Mouse (Mus musculus) stomach, embryonic 14.5 days (tissue): ENCODE measurements at regions not wholly inside any gene's neighbourhood (a gene's known extent, or its start where the extent isn't known, plus 50 kb on each side); places are given as distances from the start of the nearest gene placed in this dataset.

Experiments
- ATAC-seq: fragments of 200-750 bp; cut with Nextera tagmentation; 2 replicates; pipeline ENCODE4 v1.8.0; 2017; ENCODE audit warnings: low read depth, moderate TSS enrichment; ENCODE audit not compliant: insufficient number of reproducible peaks, insufficient read depth, low FRiP score
- H3K27ac ChIP-seq: fragments of 300-500 bp; sonication (generic); 2 replicates; pipeline ENCODE4 v1.5.1; 2014; ENCODE audit warnings: mild to moderate bottlenecking, low read length, moderate library complexity, mixed read lengths
- H3K27me3 ChIP-seq: fragments of 300-500 bp; sonication (generic); 2 replicates; pipeline ENCODE4 v1.6.1; 2014; ENCODE audit warnings: low read length, control low read depth, mixed read lengths; ENCODE audit not compliant: control insufficient read depth, insufficient read depth
- H3K36me3 ChIP-seq: fragments of 300-500 bp; sonication (generic); 2 replicates; pipeline ENCODE4 v1.6.1; 2014; ENCODE audit warnings: mild to moderate bottlenecking, control low read depth, low read length, moderate library complexity, mixed read lengths; ENCODE audit not compliant: control insufficient read depth, insufficient read depth
- H3K4me1 ChIP-seq: fragments of 300-500 bp; sonication (generic); 2 replicates; pipeline ENCODE4 v1.6.1; 2014; ENCODE audit warnings: low read length, control low read depth, mixed read lengths; ENCODE audit not compliant: control insufficient read depth, insufficient read depth
- H3K4me2 ChIP-seq: fragments of 300-500 bp; sonication (generic); replicated peaks from 2 replicates; pipeline ENCODE4 v1.6.1; 2014; ENCODE audit warnings: low read depth, low read length, control low read depth
- H3K4me3 ChIP-seq: fragments of 300-500 bp; sonication (generic); 2 replicates; pipeline ENCODE4 v1.5.1; 2014; ENCODE audit warnings: low read depth, low read length, control low read depth
- H3K9ac ChIP-seq: fragments of 300-500 bp; sonication (generic); replicated peaks from 2 replicates; pipeline ENCODE4 v1.6.1; 2014; ENCODE audit warnings: low read depth, mild to moderate bottlenecking, control low read depth, low read length, moderate library complexity, mixed read lengths
- H3K9me3 ChIP-seq: fragments of 300-500 bp; sonication (generic); 2 replicates; pipeline ENCODE4 v1.6.1; 2016; ENCODE audit warnings: low read depth, low read length, control low read depth; ENCODE audit not compliant: control insufficient read depth
- WGBS: fragments of 180-500 bp; shearing (Covaris S2); extraction: QIAGEN DNeasy Blood & Tissue Kit; methylation state at CpG from one replicate; pipeline ENCODE4 v1.1.7; 2014; 5-methylcytosine and 5-hydroxymethylcytosine counted together

DNA sequence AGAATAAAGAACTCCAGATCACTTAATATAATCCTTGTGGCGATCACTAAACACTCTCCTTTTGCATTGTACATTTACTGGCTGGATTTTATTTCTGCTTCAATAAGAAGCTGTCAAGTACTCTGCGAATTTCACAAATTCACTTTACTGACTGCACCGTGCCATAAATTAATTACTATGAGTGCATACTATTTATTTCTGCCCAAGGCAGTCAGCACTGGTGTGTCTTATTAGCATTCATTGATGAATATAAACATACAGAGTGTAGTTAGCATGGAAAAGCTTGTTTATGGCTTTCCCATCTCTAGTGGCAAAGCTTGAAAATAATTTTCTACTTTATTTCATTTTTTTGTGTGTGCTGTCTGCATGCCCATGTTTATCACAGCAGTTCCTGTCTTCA is 453.3 kb upstream of the Lmcd1 start:
- Histone ChIP-seq H3K4me1 (no peaks in the 10 kb centered on the region), H3K27me3 (no peaks in the 10 kb centered on the region), H3K9ac (no peak overlapping the region), H3K9me3 (no peaks in the 10 kb centered on the region), H3K27ac (no peak overlapping the region), H3K36me3 (no peaks in the 10 kb centered on the region), H3K4me3 (no peak overlapping the region), H3K4me2 (no peak overlapping the region)
- ATAC-seq: no peak
- 72% methylated on average over 3 of the region's 3 CpGs for WGBS

DNA sequence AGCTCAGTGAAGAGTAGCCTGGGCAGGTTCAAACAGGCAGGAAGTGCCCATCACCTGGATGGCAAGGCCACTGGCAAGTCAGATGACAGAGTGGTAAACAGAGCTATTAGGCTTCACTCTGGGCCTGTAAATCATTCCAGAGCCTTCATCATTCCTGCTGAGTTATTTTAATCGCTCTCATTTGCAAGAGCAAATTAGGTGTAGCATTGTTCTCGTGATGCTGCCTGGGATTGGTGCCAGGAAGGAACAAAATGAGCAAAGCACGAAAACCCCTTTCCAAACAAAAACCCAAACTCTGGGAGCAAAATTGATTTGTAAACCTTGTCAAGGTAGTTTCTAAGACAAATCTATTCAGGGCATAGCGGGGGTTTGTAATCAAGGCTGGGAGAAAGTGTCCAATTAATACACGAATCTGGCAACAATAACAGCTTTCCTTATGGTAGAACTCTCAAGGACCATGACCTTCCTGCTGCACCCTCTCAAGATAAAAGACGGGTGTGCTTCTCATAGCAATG is 429.2 kb upstream of the Lmcd1 start:
- no peaks in the 10 kb centered on the region for H3K36me3 ChIP-seq
- no peak overlapping the region for H3K4me3 ChIP-seq
- WGBS: 35% methylated on average over 6 of the region's 6 CpGs
- H3K27ac ChIP-seq: no peak overlapping the region
- no peaks in the 10 kb centered on the region for H3K4me1 ChIP-seq
- no peak overlapping the region for H3K4me2 ChIP-seq
- ATAC-seq: no peak
- H3K27me3 ChIP-seq: no peaks in the 10 kb centered on the region
- H3K9ac ChIP-seq: no peak overlapping the region
- H3K9me3 ChIP-seq: no peaks in the 10 kb centered on the region

DNA sequence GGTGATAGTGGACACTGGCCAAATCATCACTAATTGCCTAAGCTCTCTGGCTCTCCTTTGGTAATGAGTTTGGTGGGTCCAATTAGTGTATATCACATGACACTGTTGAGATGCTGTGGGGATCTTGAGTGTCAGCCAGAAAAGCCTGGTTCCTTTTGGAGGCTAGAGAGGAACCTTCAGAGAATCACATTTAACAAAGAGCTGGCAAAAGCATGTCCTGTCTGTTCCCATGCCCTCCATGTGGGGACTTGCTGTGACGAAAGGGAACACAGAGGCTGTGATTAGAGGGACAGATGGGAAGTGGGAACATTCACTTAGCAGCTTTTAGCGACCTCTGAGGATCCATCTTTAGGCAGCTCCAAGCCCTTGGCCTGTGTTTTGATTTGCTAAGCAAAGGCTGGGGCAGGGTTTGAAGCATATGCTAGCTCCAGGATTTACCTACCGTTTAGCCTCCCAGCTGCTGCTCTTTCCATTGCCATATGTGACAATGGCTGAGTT is 407.4 kb upstream of the Lmcd1 start:
- Histone ChIP-seq H3K4me3 (no peak overlapping the region), H3K27ac (no peak overlapping the region), H3K4me2 (no peak overlapping the region), H3K27me3 (no peaks in the 10 kb centered on the region), H3K4me1 (no peaks in the 10 kb centered on the region), H3K9me3 (no peaks in the 10 kb centered on the region), H3K36me3 (no peaks in the 10 kb centered on the region), H3K9ac (no peak overlapping the region)
- 66% methylated on average over 3 of the region's 3 CpGs for WGBS
- no peak for ATAC-seq

DNA sequence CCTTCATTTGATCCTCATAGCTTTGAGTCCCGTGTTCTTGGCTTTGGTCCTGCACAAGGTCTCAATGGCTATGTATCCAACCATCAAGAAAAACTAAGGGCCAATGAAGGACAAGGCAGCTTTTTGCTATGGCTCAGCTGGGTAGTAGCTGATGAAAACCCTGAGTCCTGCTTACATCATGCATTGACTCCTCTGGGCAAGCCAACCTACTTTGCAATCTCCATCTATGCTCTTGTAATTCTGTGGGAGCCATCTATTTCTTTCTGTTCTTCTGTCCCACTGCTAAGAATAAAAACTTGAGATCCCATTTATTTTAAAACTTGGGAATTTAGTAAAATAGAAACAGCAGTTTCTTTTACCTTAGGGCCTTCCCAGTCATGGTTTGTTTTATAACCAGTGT is 391.0 kb upstream of the Lmcd1 start:
- Histone ChIP-seq H3K9ac (no peak overlapping the region), H3K27me3 (no peaks in the 10 kb centered on the region), H3K36me3 (no peaks in the 10 kb centered on the region), H3K27ac (no peak overlapping the region), H3K4me2 (no peak overlapping the region), H3K9me3 (no peaks in the 10 kb centered on the region), H3K4me1 (no peaks in the 10 kb centered on the region), H3K4me3 (no peak overlapping the region)
- no peak for ATAC-seq
- WGBS: 61% methylated on average over 1 of the region's 1 CpGs

DNA sequence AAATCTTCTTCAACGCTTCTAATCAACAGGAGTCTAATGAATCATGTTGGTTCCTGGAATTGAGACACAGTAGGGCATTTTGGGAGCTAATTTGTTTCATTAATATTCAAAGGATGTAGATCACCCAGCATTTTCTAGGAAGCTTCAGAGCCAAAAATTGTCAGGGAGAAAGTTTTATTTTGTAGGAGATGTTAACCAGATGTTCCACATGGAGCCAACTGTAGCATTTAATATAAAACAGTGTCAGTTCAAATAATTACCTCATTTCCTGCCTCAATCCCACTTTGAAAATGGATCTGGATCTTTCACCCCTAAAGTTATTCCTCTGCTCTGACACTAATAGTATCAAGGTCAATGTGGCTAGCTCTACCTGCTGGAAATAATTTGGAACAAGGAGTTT is 389.6 kb upstream of the Lmcd1 start:
- Histone ChIP-seq H3K4me3 (no peak overlapping the region), H3K9me3 (no peaks in the 10 kb centered on the region), H3K9ac (no peak overlapping the region), H3K27ac (no peak overlapping the region), H3K4me2 (no peak overlapping the region), H3K36me3 (no peaks in the 10 kb centered on the region), H3K4me1 (no peaks in the 10 kb centered on the region), H3K27me3 (no peaks in the 10 kb centered on the region)
- no peak for ATAC-seq
- 60% methylated on average over 1 of the region's 1 CpGs for WGBS

DNA sequence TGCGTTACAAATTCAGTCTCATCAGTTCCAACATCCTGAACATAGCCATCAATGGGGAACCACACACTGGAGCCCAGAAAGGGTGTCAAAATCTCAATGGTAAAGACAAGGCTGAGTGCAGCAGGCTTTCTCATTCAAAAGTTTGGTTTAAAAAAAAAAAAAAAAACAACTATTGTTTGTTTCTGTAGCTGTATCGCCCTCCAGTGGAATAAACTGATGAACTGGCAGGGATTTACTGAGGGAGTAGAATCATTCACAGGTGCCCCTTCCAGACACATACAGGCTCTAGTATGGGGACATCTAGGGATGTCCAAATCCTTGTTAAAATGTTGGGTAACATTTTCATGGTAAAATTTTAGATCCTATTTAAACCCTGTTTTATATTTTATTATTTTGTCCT is 361.6 kb upstream of the Lmcd1 start:
- H3K27ac ChIP-seq: no peak overlapping the region
- no peak overlapping the region for H3K4me3 ChIP-seq
- 56% methylated on average over 2 of the region's 2 CpGs for WGBS
- no peak for ATAC-seq
- H3K4me2 ChIP-seq: no peak overlapping the region
- no peaks in the 10 kb centered on the region for H3K27me3 ChIP-seq
- H3K4me1 ChIP-seq: no peaks in the 10 kb centered on the region
- H3K9ac ChIP-seq: no peak overlapping the region
- H3K36me3 ChIP-seq: no peaks in the 10 kb centered on the region
- H3K9me3 ChIP-seq: no peaks in the 10 kb centered on the region

DNA sequence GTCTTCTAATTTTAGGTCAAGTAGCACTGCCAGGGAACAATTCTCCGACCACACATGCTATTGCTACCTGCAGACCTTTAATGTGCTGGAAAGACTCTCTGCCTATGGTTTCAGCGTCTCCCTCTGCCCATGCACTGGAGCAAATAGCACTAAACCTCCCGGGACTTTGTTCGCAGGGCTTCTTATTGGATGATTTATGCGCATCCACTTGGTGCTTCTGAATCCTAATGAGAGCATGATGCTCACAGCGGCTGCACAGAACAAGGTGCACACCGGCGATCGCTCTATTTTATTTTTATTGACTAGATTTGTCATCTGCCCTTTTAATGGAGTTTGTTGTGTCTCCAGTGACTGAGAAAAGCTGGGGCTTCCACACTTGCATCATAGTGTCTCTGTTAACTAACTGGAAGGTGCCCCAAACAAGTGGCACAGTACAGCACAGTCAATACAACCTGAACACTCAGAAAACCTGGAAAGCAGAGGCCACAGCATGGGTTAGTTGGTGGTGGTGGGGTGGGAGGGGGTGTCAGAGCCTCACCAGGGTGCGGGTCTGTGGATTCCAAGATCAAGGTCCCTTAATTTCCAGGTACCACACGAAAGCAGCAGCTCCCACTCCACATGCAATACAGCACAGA is 359.7 kb upstream of the Lmcd1 start:
- no peak overlapping the region for H3K4me3 ChIP-seq
- no peaks in the 10 kb centered on the region for H3K27me3 ChIP-seq
- no peak for ATAC-seq
- H3K4me2 ChIP-seq: no peak overlapping the region
- no peaks in the 10 kb centered on the region for H3K36me3 ChIP-seq
- H3K4me1 ChIP-seq: 0 out of 2 replicates have a peak, but pooled peaks cover 2% of the 10 kb centered on the region
- H3K27ac ChIP-seq: no peak overlapping the region
- H3K9ac ChIP-seq: no peak overlapping the region
- WGBS: 86% methylated on average over 11 of the region's 11 CpGs
- H3K9me3 ChIP-seq: no peaks in the 10 kb centered on the region

DNA sequence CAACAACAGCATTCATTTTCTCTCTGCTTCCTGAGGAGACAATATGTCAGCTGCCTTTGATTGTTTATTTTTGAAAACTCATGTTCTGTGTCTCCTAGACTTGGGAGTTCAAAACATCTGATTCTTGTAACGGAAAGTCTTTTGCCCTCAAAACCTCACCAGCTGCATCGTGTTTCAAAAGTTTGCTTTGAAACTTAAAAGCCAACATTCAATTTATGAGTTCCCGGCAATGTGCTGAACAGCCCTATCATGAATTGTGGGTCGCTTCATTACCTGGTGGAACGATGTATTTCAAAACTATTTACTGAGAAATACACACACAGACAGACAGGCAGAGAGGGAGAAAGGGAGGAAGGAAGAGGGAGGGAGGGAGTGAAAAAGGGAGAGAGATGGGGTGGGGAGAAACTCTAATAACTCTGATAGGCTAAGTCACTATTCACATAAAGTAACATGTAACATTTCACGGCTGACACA is 356.3 kb upstream of the Lmcd1 start:
- Histone ChIP-seq H3K9me3 (no peaks in the 10 kb centered on the region), H3K36me3 (no peaks in the 10 kb centered on the region), H3K4me3 (no peak overlapping the region), H3K27me3 (no peaks in the 10 kb centered on the region), H3K4me1 (0 out of 2 replicates have a peak, but pooled peaks cover 2% of the 10 kb centered on the region), H3K9ac (no peak overlapping the region), H3K27ac (peak overlapping the region; percentile 33; the same call in 1 of the 2 replicates), H3K4me2 (no peak overlapping the region)
- WGBS: 33% methylated on average over 6 of the region's 6 CpGs
- ATAC-seq: no peak
